Mouse (Mus musculus): ENCODE measurements at regions not wholly inside any gene's neighbourhood (a gene's known extent, or its start where the extent isn't known, plus 50 kb on each side); places are given as distances from the start of the nearest gene placed in this dataset.

DNA sequence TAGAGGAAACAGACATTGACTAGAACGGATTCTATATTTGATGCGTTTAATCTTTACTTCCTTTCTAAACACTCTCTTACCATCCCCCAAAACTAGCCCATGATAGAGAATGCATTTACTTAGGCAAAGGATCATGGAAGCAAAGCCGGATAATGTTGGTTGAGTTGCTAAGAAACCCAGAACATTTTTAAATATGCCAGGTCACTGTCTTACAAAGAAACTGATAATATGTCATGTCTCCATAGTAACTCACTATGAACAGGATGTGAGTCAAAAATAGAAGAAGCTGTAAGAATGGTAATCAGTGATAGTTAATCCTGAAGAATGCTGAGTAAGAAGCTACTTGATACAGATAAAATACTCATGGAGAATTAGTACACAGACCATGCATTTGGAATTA, 405.0 kb upstream of the Gm21961 start:
- no peak overlapping the region for H3K4me3 ChIP-seq (ENCODE audit: insufficient read depth in 1 of 2, low read depth in 1 of 2, low read length in 2 of 2, poor library complexity in 1 of 2, severe bottlenecking in 1 of 2)
- in situ Hi-C loops (cut with MboI; ENCODE audit: low sequenced_read_pairs in 2 of 2, unreplicated experiment in 2 of 2): no loop called here

More for the DNA sequence above, 405.0 kb upstream of the Gm21961 start:
- no peak overlapping the region for H3K9ac ChIP-seq (ENCODE audit: insufficient read depth, low read depth, low read length, poor library complexity, severe bottlenecking)
- H3K27ac ChIP-seq (ENCODE audit: insufficient read depth, low read depth, low read length, poor library complexity, severe bottlenecking): no peak overlapping the region
- no peaks in the 10 kb centered on the region for H3K4me1 ChIP-seq (ENCODE audit: control insufficient read depth in 2 of 2, insufficient read depth in 2 of 2, low read length in 2 of 2, poor library complexity in 1 of 2)
- DNase-seq (ENCODE audit: low read depth, low spot score): no peak
- H3K9me3 ChIP-seq (ENCODE audit: control insufficient read depth, insufficient read depth, low read depth, low read length): no peaks in the 10 kb centered on the region
- H3K36me3 ChIP-seq (ENCODE audit: control insufficient read depth, insufficient read depth, low read length, poor library complexity, severe bottlenecking): no peaks in the 10 kb centered on the region
- TF ChIP-seq ZC3H11A (IDR thresholded peaks at IDR 0.05; ENCODE audit: borderline replicate concordance, low read depth, low read length) (no peak), HCFC1 (IDR thresholded peaks at IDR 0.05; ENCODE audit: borderline replicate concordance, insufficient read depth, low read length) (no peak), CHD2 (IDR thresholded peaks at IDR 0.05; ENCODE audit: low read depth, low read length) (no peak), MAFK (IDR thresholded peaks at IDR 0.05; ENCODE audit: insufficient read depth, low read depth, low read length) (no peak), ZNF384 (IDR thresholded peaks at IDR 0.05; ENCODE audit: low read depth, low read length) (no peak)

Data from ES-E14 (cell line).